Mouse (Mus musculus): ENCODE data around the gene Slc25a43. TPM values are rescaled to one million over a fixed set of nuclear protein-coding genes. Genes with fewer than 3 reads are reported as not detected.

The Slc25a43 gene
- total and polyA plus RNA-seq, 2 experiments from 2014 or later: 0.33 to 0.54 TPM

DNA sequence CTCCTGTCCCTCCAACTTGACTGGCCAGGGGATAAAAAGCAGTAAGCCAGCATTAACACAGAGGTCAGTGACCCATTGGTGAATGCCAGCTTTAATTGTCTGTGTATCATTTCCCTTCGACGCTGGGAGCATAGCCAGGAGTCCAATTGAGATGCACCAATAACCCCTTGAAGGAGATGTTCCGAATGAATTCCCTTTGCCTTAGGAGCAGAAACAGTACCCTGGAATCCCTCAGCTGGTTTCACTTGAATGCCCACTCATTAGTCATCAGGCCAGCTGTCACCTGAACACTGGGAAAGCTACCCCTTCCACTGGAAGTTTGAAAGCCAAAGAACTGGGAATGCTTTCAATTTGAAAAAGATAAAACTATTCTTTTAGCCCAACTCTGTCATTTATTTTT lies 5.1 kb downstream of the Slc25a43 start:
- Histone ChIP-seq H3K36me3 (ENCODE audit: insufficient read depth) (no peaks in the 10 kb centered on the region), H3K4me1 (ENCODE audit: insufficient read depth) (no peaks in the 10 kb centered on the region), H3K9me3 (ENCODE audit: low read length) (no peaks in the 10 kb centered on the region), H3K4me2 (ENCODE audit: low read depth) (no peak overlapping the region), H3K9ac (no peak overlapping the region), H3K27me3 (ENCODE audit: insufficient read depth, low read length) (no peaks in the 10 kb centered on the region), H3K27ac (ENCODE audit: low read depth, low read length) (no peak overlapping the region), H3K4me3 (ENCODE audit: low read depth, low read length) (no peak overlapping the region)
- ATAC-seq (no peak), DNase-seq (no peak)
- no peak for TF ChIP-seq CTCF (IDR thresholded peaks at IDR 0.05; ENCODE audit: low read depth)
- WGBS: 42% methylated on average over 3 of the region's 3 CpGs

- Histone ChIP-seq H3K27me3 (ENCODE audit: insufficient read depth, low read length) (no peaks in the 10 kb centered on the region), H3K9me3 (ENCODE audit: low read length) (no peaks in the 10 kb centered on the region), H3K36me3 (ENCODE audit: insufficient read depth) (no peaks in the 10 kb centered on the region), H3K4me1 (ENCODE audit: insufficient read depth) (no peaks in the 10 kb centered on the region), H3K4me2 (ENCODE audit: low read depth) (no peak overlapping the region), H3K4me3 (ENCODE audit: low read depth, low read length) (no peak overlapping the region), H3K9ac (no peak overlapping the region), H3K27ac (ENCODE audit: low read depth, low read length) (no peak overlapping the region)
- TF ChIP-seq CTCF (IDR thresholded peaks at IDR 0.05; ENCODE audit: low read depth): no peak
- WGBS: 77% methylated on average over 6 of the region's 6 CpGs
- no peak for ATAC-seq
- DNase-seq: no peak
These were observed 5.9 kb downstream of the Slc25a43 start for GRCm38 (mm10) chrX:36749281-36749785.

GRCm38 (mm10) chrX:36750591-36750990 lies 7.1 kb downstream of the Slc25a43 start:
- Histone ChIP-seq H3K36me3 (ENCODE audit: insufficient read depth) (no peaks in the 10 kb centered on the region), H3K4me2 (ENCODE audit: low read depth) (no peak overlapping the region), H3K27ac (ENCODE audit: low read depth, low read length) (no peak overlapping the region), H3K9me3 (ENCODE audit: low read length) (no peaks in the 10 kb centered on the region), H3K27me3 (ENCODE audit: insufficient read depth, low read length) (no peaks in the 10 kb centered on the region), H3K9ac (no peak overlapping the region), H3K4me3 (ENCODE audit: low read depth, low read length) (no peak overlapping the region), H3K4me1 (ENCODE audit: insufficient read depth) (no peaks in the 10 kb centered on the region)
- DNase-seq (no peak), ATAC-seq (no peak)
- no peak for TF ChIP-seq CTCF (IDR thresholded peaks at IDR 0.05; ENCODE audit: low read depth)
- 82% methylated on average over 1 of the region's 1 CpGs for WGBS

GRCm38 (mm10) chrX:36752586-36752985 lies 9.1 kb downstream of the Slc25a43 start:
- no peak for DNase-seq
- Histone ChIP-seq H3K27me3 (ENCODE audit: insufficient read depth, low read length) (no peaks in the 10 kb centered on the region), H3K4me3 (ENCODE audit: low read depth, low read length) (no peak overlapping the region), H3K36me3 (ENCODE audit: insufficient read depth) (no peaks in the 10 kb centered on the region), H3K4me1 (ENCODE audit: insufficient read depth) (no peaks in the 10 kb centered on the region), H3K9ac (no peak overlapping the region), H3K4me2 (ENCODE audit: low read depth) (no peak overlapping the region), H3K9me3 (ENCODE audit: low read length) (no peaks in the 10 kb centered on the region), H3K27ac (ENCODE audit: low read depth, low read length) (no peak overlapping the region)
- 91% methylated on average over 3 of the region's 3 CpGs for WGBS
- TF ChIP-seq CTCF (IDR thresholded peaks at IDR 0.05; ENCODE audit: low read depth): no peak
- ATAC-seq: no peak

DNA sequence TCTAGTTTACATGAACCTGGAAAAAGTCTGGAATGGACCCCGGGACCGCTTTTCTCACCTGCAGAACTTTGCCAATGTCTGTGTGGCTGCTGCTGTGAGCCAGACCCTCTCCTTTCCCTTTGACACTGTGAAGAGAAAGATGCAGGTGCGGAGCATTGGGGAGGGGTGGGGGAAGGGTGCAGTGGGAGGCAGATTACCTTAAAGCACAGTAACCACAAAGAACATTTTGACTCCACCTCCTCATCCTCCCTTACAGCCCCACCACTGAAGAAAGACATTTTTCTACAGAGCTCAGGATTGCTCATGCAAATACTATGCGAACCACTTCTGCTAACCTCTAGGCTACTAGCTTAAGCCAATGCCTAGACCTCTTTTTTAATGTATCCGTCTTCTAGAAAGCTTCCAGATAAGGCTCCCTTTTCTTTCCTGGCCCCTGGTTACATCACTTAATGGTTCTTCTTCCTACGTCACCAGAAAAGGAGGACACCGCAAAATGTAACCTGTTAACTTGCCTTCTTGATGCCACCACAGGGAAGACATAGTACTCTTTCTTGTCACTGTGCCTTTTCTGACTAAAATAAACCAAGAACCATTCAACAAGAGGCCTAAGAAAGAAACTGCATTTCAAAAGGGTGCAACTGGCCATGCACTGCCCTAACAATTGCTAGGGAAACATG lies 14.5 kb downstream of the Slc25a43 start:
- ATAC-seq: no peak
- no peak for DNase-seq
- H3K4me3 ChIP-seq (ENCODE audit: low read depth, low read length): no peak overlapping the region
- no peaks in the 10 kb centered on the region for H3K36me3 ChIP-seq (ENCODE audit: insufficient read depth)
- no peaks in the 10 kb centered on the region for H3K27me3 ChIP-seq (ENCODE audit: insufficient read depth, low read length)
- no peak overlapping the region for H3K9ac ChIP-seq
- WGBS: 78% methylated on average over 7 of the region's 7 CpGs
- no peak overlapping the region for H3K27ac ChIP-seq (ENCODE audit: low read depth, low read length)
- no peak for TF ChIP-seq CTCF (IDR thresholded peaks at IDR 0.05; ENCODE audit: low read depth)
- H3K9me3 ChIP-seq (ENCODE audit: low read length): no peaks in the 10 kb centered on the region
- H3K4me1 ChIP-seq (ENCODE audit: insufficient read depth): no peaks in the 10 kb centered on the region
- no peak overlapping the region for H3K4me2 ChIP-seq (ENCODE audit: low read depth)

- 61% methylated on average over 6 of the region's 6 CpGs for WGBS
- Histone ChIP-seq H3K27ac (ENCODE audit: low read depth, low read length) (no peak overlapping the region), H3K4me2 (ENCODE audit: low read depth) (no peak overlapping the region), H3K36me3 (ENCODE audit: insufficient read depth) (no peaks in the 10 kb centered on the region), H3K4me3 (ENCODE audit: low read depth, low read length) (no peak overlapping the region), H3K9ac (no peak overlapping the region), H3K27me3 (ENCODE audit: insufficient read depth, low read length) (no peaks in the 10 kb centered on the region), H3K4me1 (ENCODE audit: insufficient read depth) (0 out of 2 replicates have a peak, but pooled peaks cover 3% of the 10 kb centered on the region), H3K9me3 (ENCODE audit: low read length) (no peaks in the 10 kb centered on the region)
- DNase-seq: no peak
- ATAC-seq: no peak
- no peak for TF ChIP-seq CTCF (IDR thresholded peaks at IDR 0.05; ENCODE audit: low read depth)
These were observed 15.1 kb downstream of the Slc25a43 start for GRCm38 (mm10) chrX:36758566-36758965.

GRCm38 (mm10) chrX:36760946-36761635 lies 17.6 kb downstream of the Slc25a43 start:
- H3K4me3 ChIP-seq (ENCODE audit: low read depth, low read length): no peak overlapping the region
- no peak overlapping the region for H3K9ac ChIP-seq
- 0 out of 2 replicates have a peak, but pooled peaks cover 3% of the 10 kb centered on the region for H3K4me1 ChIP-seq (ENCODE audit: insufficient read depth)
- no peaks in the 10 kb centered on the region for H3K36me3 ChIP-seq (ENCODE audit: insufficient read depth)
- peak; percentile 48 for ATAC-seq
- no peaks in the 10 kb centered on the region for H3K27me3 ChIP-seq (ENCODE audit: insufficient read depth, low read length)
- peak; percentile 73 for DNase-seq
- WGBS: 32% methylated on average over 6 of the region's 6 CpGs
- no peaks in the 10 kb centered on the region for H3K9me3 ChIP-seq (ENCODE audit: low read length)
- peak; percentile 78 for TF ChIP-seq CTCF (IDR thresholded peaks at IDR 0.05; ENCODE audit: low read depth)
- no peak overlapping the region for H3K4me2 ChIP-seq (ENCODE audit: low read depth)
- no peak overlapping the region for H3K27ac ChIP-seq (ENCODE audit: low read depth, low read length)
